Mouse (Mus musculus) brain, embryonic 14.5 days (tissue): ENCODE results near the gene Tagap.

ENCODE experiments used
- CTCF ChIP-seq: fragments of 200-500 bp; IDR thresholded peaks from 2 replicates; pipeline ENCODE4 v1.5.1; 2012; ENCODE audit warnings: inconsistent platforms, mild to moderate bottlenecking, moderate library complexity, borderline replicate concordance; ENCODE audit not compliant: insufficient read depth, insufficient read length; ENCODE audit errors: extremely low read depth
- POLR2A ChIP-seq: fragments of 200-500 bp; IDR thresholded peaks from 2 replicates; pipeline ENCODE4 v1.6.1; 2012; ENCODE audit warnings: mild to moderate bottlenecking, inconsistent platforms, borderline replicate concordance; ENCODE audit not compliant: poor library complexity, insufficient read depth, insufficient read length, severe bottlenecking; ENCODE audit errors: extremely low read depth

GRCm38 (mm10) chr17:7892676-7893075 lies 33.1 kb upstream of the Tagap start:
- no peak for TF ChIP-seq CTCF
- TF ChIP-seq POLR2A: no peak
